Mouse (Mus musculus) frontal cortex, postnatal 14 days (tissue): ENCODE measurements at regions not wholly inside any gene's neighbourhood (a gene's known extent, or its start where the extent isn't known, plus 50 kb on each side); places are given as distances from the start of the nearest gene placed in this dataset.
A peak's percentile ranks its signal among the peaks of the same experiment; 100 is the strongest.

Experiments
- DNase-seq, 2 experiments: peaks; one replicate each; pipeline ENCODE4 v3.0.0; 2022; ENCODE audit warnings: low spot score in 2 of 2

- DNase-seq = no peak
Measured at GRCm38 (mm10) chr1:109471671-109472070, 510.6 kb upstream of the Cdh7 start.

GRCm38 (mm10) chr1:109481387-109481786 lies 500.8 kb upstream of the Cdh7 start:
- no peak for DNase-seq

GRCm38 (mm10) chr1:109495936-109496335 lies 486.3 kb upstream of the Cdh7 start:
- no peak for DNase-seq

- peak in 1 of 2 experiments; percentile 3 for DNase-seq
Measured at GRCm38 (mm10) chr1:109512632-109513259, 469.5 kb upstream of the Cdh7 start.

GRCm38 (mm10) chr1:109514375-109514774 lies 467.9 kb upstream of the Cdh7 start:
- no peak for DNase-seq
